In genomic region chr6:108805871-108806270, GRCm38 (mm10) we compare ENCODE assay signal across 19 mouse cellular contexts. TPM values are rescaled to one million over a fixed set of nuclear protein-coding genes. Genes with fewer than 3 reads are reported as not detected.
DNase-seq lines count a peak whose midpoint lies in the region; ATAC-seq and TF ChIP-seq lines count a peak whose summit lies in the region.
"Had no signal": no experiment of that assay in that cellular context is flagged by ENCODE, and none has a peak within 500 bp of the region (broad histone marks: within the 10 kb centered on the region; RNA-seq: fewer than 3 reads in every experiment).

No protein-coding gene starts in this region.

- no peaks in the 10 kb centered on the region for H3K27me3 ChIP-seq in forebrain, embryonic 14.5 days (replicated peaks; ENCODE audit: control insufficient read depth, insufficient read depth, low read length)
- no peaks in the 10 kb centered on the region for H3K27me3 ChIP-seq in forebrain, embryonic 10.5 days (ENCODE audit: poor library complexity, severe bottlenecking)
- no peaks in the 10 kb centered on the region for H3K27me3 ChIP-seq in intestine, embryonic 15.5 days (replicated peaks)
- no peaks in the 10 kb centered on the region for H3K27me3 ChIP-seq in intestine, postnatal 0 days (replicated peaks; ENCODE audit: control insufficient read depth, insufficient read depth, low read length)
- no peaks in the 10 kb centered on the region for H3K27me3 ChIP-seq in liver, adult 2 months (ENCODE audit: control insufficient read depth, insufficient read depth, low read length)
- H3K27me3 ChIP-seq in liver, embryonic 11.5 days (replicated peaks; ENCODE audit: control insufficient read depth, insufficient read depth, low read length), result no peaks in the 10 kb centered on the region
- H3K27me3 ChIP-seq in forebrain, embryonic 16.5 days (replicated peaks; ENCODE audit: control insufficient read depth, insufficient read depth, low read length), result no peaks in the 10 kb centered on the region
- H3K27me3 ChIP-seq: heart, embryonic 12.5 days; liver, embryonic 13.5 days; midbrain, embryonic 15.5 days had no signal

- no peak for ATAC-seq in forebrain, embryonic 14.5 days
- 0 out of 2 replicates have a peak, but pooled peaks have one; percentile 12 for ATAC-seq in intestine, embryonic 15.5 days
- ATAC-seq in intestine, postnatal 0 days, result no peak
- ATAC-seq in liver, embryonic 11.5 days (replicated peaks; ENCODE audit: low FRiP score), result no peak
- ATAC-seq in forebrain, embryonic 16.5 days, result no peak
- ATAC-seq: midbrain, embryonic 15.5 days had no signal

- no peak for TF ChIP-seq CTCF in intestine, postnatal 0 days (IDR thresholded peaks at IDR 0.05; ENCODE audit: low read depth)
- TF ChIP-seq CTCF in liver, adult 2 months (IDR thresholded peaks at IDR 0.05; ENCODE audit: low read depth, low read length), result no peak

- DNase-seq in forebrain, embryonic 14.5 days (ENCODE audit: low spot score), result no peak
- no peak for DNase-seq in forebrain, embryonic 10.5 days (ENCODE audit: extremely low spot score, low spot score)
- peak; percentile 69 for DNase-seq in liver, adult 2 months (ENCODE audit: extremely low read depth, low read depth, low spot score)
- no peak for DNase-seq in liver, embryonic 11.5 days (ENCODE audit: low spot score)
- DNase-seq: adrenal gland, adult 8-10 months; gastrocnemius, postnatal 14 days; kidney, adult 9 months; liver, embryonic 13.5 days; lung, postnatal 14 days; thymus, postnatal 4 days had no signal

- H3K27ac ChIP-seq in forebrain, embryonic 14.5 days (ENCODE audit: low read depth, low read length), result peak overlapping the region; percentile 31; the same call in 1 of the 2 replicates
- no peak overlapping the region for H3K27ac ChIP-seq in forebrain, embryonic 10.5 days
- H3K27ac ChIP-seq in intestine, embryonic 15.5 days, result no peak overlapping the region
- H3K27ac ChIP-seq in intestine, postnatal 0 days (ENCODE audit: low read depth, low read length), result no peak overlapping the region
- peak overlapping the region; percentile 64 for H3K27ac ChIP-seq in liver, adult 2 months (replicated peaks; ENCODE audit: insufficient read depth, low read depth, low read length)
- no peak overlapping the region for H3K27ac ChIP-seq in liver, embryonic 11.5 days (ENCODE audit: low read depth, low read length)
- H3K27ac ChIP-seq in forebrain, embryonic 16.5 days (ENCODE audit: low read length), result peak overlapping the region; percentile 55
- H3K27ac ChIP-seq: liver, embryonic 13.5 days; midbrain, embryonic 10.5 days; midbrain, embryonic 15.5 days had no signal

- H3K9me3 ChIP-seq in forebrain, embryonic 14.5 days (replicated peaks; ENCODE audit: control insufficient read depth, low read length), result no peaks in the 10 kb centered on the region
- H3K9me3 ChIP-seq in forebrain, embryonic 10.5 days, result no peaks in the 10 kb centered on the region
- no peaks in the 10 kb centered on the region for H3K9me3 ChIP-seq in intestine, embryonic 15.5 days
- H3K9me3 ChIP-seq in intestine, postnatal 0 days (ENCODE audit: control insufficient read depth), result no peaks in the 10 kb centered on the region
- H3K9me3 ChIP-seq in liver, embryonic 11.5 days (ENCODE audit: control insufficient read depth, low read length), result no peaks in the 10 kb centered on the region
- no peaks in the 10 kb centered on the region for H3K9me3 ChIP-seq in forebrain, embryonic 16.5 days (ENCODE audit: control insufficient read depth, low read length)
- H3K9me3 ChIP-seq: G1E; heart, embryonic 12.5 days; liver, embryonic 13.5 days; midbrain, embryonic 10.5 days; midbrain, embryonic 15.5 days had no signal

- H3K4me2 ChIP-seq in forebrain, embryonic 14.5 days (ENCODE audit: low read length), result no peak overlapping the region
- H3K4me2 ChIP-seq in intestine, embryonic 15.5 days (replicated peaks), result no peak overlapping the region
- H3K4me2 ChIP-seq in intestine, postnatal 0 days (replicated peaks; ENCODE audit: low read depth), result no peak overlapping the region
- no peak overlapping the region for H3K4me2 ChIP-seq in liver, embryonic 11.5 days
- H3K4me2 ChIP-seq in forebrain, embryonic 16.5 days (ENCODE audit: low read length), result no peak overlapping the region
- H3K4me2 ChIP-seq: heart, embryonic 12.5 days; liver, embryonic 13.5 days; lung, embryonic 14.5 days; midbrain, embryonic 15.5 days had no signal

- peaks cover 64% of the 10 kb centered on the region for H3K79me2 ChIP-seq in liver, adult 2 months (ENCODE audit: control insufficient read depth, insufficient read depth, low read length)

- WGBS in forebrain, embryonic 14.5 days, result 86% methylated on average over 7 of the region's 7 CpGs
- WGBS in forebrain, embryonic 10.5 days, result 84% methylated on average over 7 of the region's 7 CpGs
- WGBS in intestine, embryonic 15.5 days, result 69% methylated on average over 7 of the region's 7 CpGs
- WGBS in intestine, postnatal 0 days, result 67% methylated on average over 7 of the region's 7 CpGs
- 34% methylated on average over 7 of the region's 7 CpGs for WGBS in liver, adult 2 months
- WGBS in liver, embryonic 11.5 days, result 72% methylated on average over 7 of the region's 7 CpGs
- 87% methylated on average over 7 of the region's 7 CpGs for WGBS in forebrain, embryonic 16.5 days

- no peak overlapping the region for H3K9ac ChIP-seq in forebrain, embryonic 14.5 days (ENCODE audit: low read length)
- no peak overlapping the region for H3K9ac ChIP-seq in intestine, embryonic 15.5 days
- H3K9ac ChIP-seq in intestine, postnatal 0 days (ENCODE audit: low read depth, low read length), result no peak overlapping the region
- 0 out of 2 replicates have a peak overlapping the region, but pooled peaks have one; percentile 6 for H3K9ac ChIP-seq in liver, adult 2 months (ENCODE audit: low read depth, low read length)
- H3K9ac ChIP-seq in liver, embryonic 11.5 days (ENCODE audit: low read depth, low read length), result no peak overlapping the region
- H3K9ac ChIP-seq in forebrain, embryonic 16.5 days (replicated peaks; ENCODE audit: low read depth, low read length), result no peak overlapping the region
- H3K9ac ChIP-seq: heart, embryonic 12.5 days; liver, embryonic 13.5 days; lung, embryonic 14.5 days; midbrain, embryonic 15.5 days had no signal

- TF ChIP-seq POLR2A in liver, adult 2 months (IDR thresholded peaks at IDR 0.05; ENCODE audit: extremely low read depth, insufficient read depth, low read length), result no peak

- H3K36me3 ChIP-seq in forebrain, embryonic 14.5 days (ENCODE audit: control insufficient read depth, insufficient read depth, low read length), result no peaks in the 10 kb centered on the region
- no peaks in the 10 kb centered on the region for H3K36me3 ChIP-seq in forebrain, embryonic 10.5 days (replicated peaks)
- H3K36me3 ChIP-seq in intestine, embryonic 15.5 days, result no peaks in the 10 kb centered on the region
- no peaks in the 10 kb centered on the region for H3K36me3 ChIP-seq in intestine, postnatal 0 days (ENCODE audit: control insufficient read depth, insufficient read depth)
- no peaks in the 10 kb centered on the region for H3K36me3 ChIP-seq in liver, adult 2 months (ENCODE audit: control insufficient read depth, insufficient read depth, low read length)
- no peaks in the 10 kb centered on the region for H3K36me3 ChIP-seq in liver, embryonic 11.5 days (ENCODE audit: control insufficient read depth, insufficient read depth, low read length)
- no peaks in the 10 kb centered on the region for H3K36me3 ChIP-seq in forebrain, embryonic 16.5 days (ENCODE audit: control insufficient read depth, insufficient read depth)
- H3K36me3 ChIP-seq: heart, embryonic 12.5 days; liver, embryonic 13.5 days; midbrain, embryonic 10.5 days; midbrain, embryonic 15.5 days had no signal

- H3K4me1 ChIP-seq in forebrain, embryonic 14.5 days (ENCODE audit: control insufficient read depth, insufficient read depth, low read length), result peaks cover 7% of the 10 kb centered on the region
- H3K4me1 ChIP-seq in forebrain, embryonic 10.5 days, result no peaks in the 10 kb centered on the region; the same call in 1 of the 2 replicates
- H3K4me1 ChIP-seq in intestine, embryonic 15.5 days (replicated peaks), result peaks cover 12% of the 10 kb centered on the region; the same call in 1 of the 2 replicates
- no peaks in the 10 kb centered on the region for H3K4me1 ChIP-seq in intestine, postnatal 0 days (replicated peaks; ENCODE audit: control insufficient read depth, insufficient read depth, low read length)
- H3K4me1 ChIP-seq in liver, adult 2 months (ENCODE audit: control insufficient read depth, insufficient read depth, low read length), result peaks cover 35% of the 10 kb centered on the region
- H3K4me1 ChIP-seq in liver, embryonic 11.5 days (replicated peaks; ENCODE audit: control insufficient read depth, insufficient read depth, low read length), result no peaks in the 10 kb centered on the region
- peaks cover 14% of the 10 kb centered on the region for H3K4me1 ChIP-seq in forebrain, embryonic 16.5 days (replicated peaks; ENCODE audit: control insufficient read depth, insufficient read depth, low read length)
- H3K4me1 ChIP-seq: midbrain, embryonic 10.5 days had no signal

- H3K4me3 ChIP-seq in forebrain, embryonic 14.5 days (ENCODE audit: low read depth, low read length), result no peak overlapping the region
- H3K4me3 ChIP-seq in forebrain, embryonic 10.5 days, result no peak overlapping the region
- no peak overlapping the region for H3K4me3 ChIP-seq in intestine, embryonic 15.5 days (replicated peaks)
- H3K4me3 ChIP-seq in intestine, postnatal 0 days (ENCODE audit: low read depth, low read length), result no peak overlapping the region
- no peak overlapping the region for H3K4me3 ChIP-seq in liver, adult 2 months (ENCODE audit: insufficient read depth, low read depth, low read length)
- no peak overlapping the region for H3K4me3 ChIP-seq in liver, embryonic 11.5 days (ENCODE audit: low read depth, low read length)
- no peak overlapping the region for H3K4me3 ChIP-seq in forebrain, embryonic 16.5 days (replicated peaks; ENCODE audit: low read length)
- H3K4me3 ChIP-seq: erythroblast, embryonic 14.5 days; heart, embryonic 12.5 days; liver, embryonic 13.5 days; midbrain, embryonic 10.5 days; midbrain, embryonic 15.5 days had no signal

RNA-seq across cellular contexts. Expression of gene Edem1, which starts 22.6 kb away (rescaled TPM):
- polyA plus RNA-seq in forebrain, embryonic 14.5 days (2014; fragmentation: Nextera tagmentation; extraction: Ambion mirVana), result 7.5 and 11.4 TPM in 2 replicates
- 16.4 and 20.0 TPM in 2 replicates for polyA plus RNA-seq in forebrain, embryonic 10.5 days (2016; fragmentation: Nextera tagmentation; extraction: Ambion mirVana)
- polyA plus RNA-seq in intestine, embryonic 15.5 days (2015; fragmentation: Nextera tagmentation; extraction: Ambion mirVana), result 44.7 and 53.2 TPM in 2 replicates
- 40.4 and 41.3 TPM in 2 replicates for polyA plus RNA-seq in intestine, postnatal 0 days (2015; fragmentation: Nextera tagmentation; extraction: Ambion mirVana)
- total RNA-seq in liver, adult 2 months (2014; rRNA removed), result 102 and 109 TPM in 2 replicates
- 58.3 and 63.1 TPM in 2 replicates for polyA plus RNA-seq in liver, adult 2 months (2012; rRNA removed)
- 25.0 and 30.6 TPM in 2 replicates for polyA plus RNA-seq in liver, embryonic 11.5 days (2014; fragmentation: Nextera tagmentation; extraction: Ambion mirVana)
- polyA plus RNA-seq in forebrain, embryonic 16.5 days (2015; fragmentation: Nextera tagmentation; extraction: Ambion mirVana), result 6.8 and 7.3 TPM in 2 replicates

RNA-seq across cellular contexts. Expression of gene Arl8b, which starts 23.0 kb away (rescaled TPM):
- 93.8 and 103 TPM in 2 replicates for polyA plus RNA-seq in forebrain, embryonic 14.5 days (2014; fragmentation: Nextera tagmentation; extraction: Ambion mirVana)
- polyA plus RNA-seq in forebrain, embryonic 10.5 days (2016; fragmentation: Nextera tagmentation; extraction: Ambion mirVana), result 62.6 and 64.6 TPM in 2 replicates
- polyA plus RNA-seq in intestine, embryonic 15.5 days (2015; fragmentation: Nextera tagmentation; extraction: Ambion mirVana), result 84.5 and 98.8 TPM in 2 replicates
- polyA plus RNA-seq in intestine, postnatal 0 days (2015; fragmentation: Nextera tagmentation; extraction: Ambion mirVana), result 59.5 and 59.6 TPM in 2 replicates
- total RNA-seq in liver, adult 2 months (2014; rRNA removed), result 24.2 and 27.7 TPM in 2 replicates
- polyA plus RNA-seq in liver, adult 2 months (2012; rRNA removed), result 8.9 and 10.3 TPM in 2 replicates
- 64.1 and 81.5 TPM in 2 replicates for polyA plus RNA-seq in liver, embryonic 11.5 days (2014; fragmentation: Nextera tagmentation; extraction: Ambion mirVana)
- polyA plus RNA-seq in forebrain, embryonic 16.5 days (2015; fragmentation: Nextera tagmentation; extraction: Ambion mirVana), result 104 and 110 TPM in 2 replicates

Comparison
In these comparisons a context has a peak if more than half of its experiments do, and no peak if none do; other contexts are left out.
1. H3K27ac ChIP-seq: peak in forebrain, embryonic 14.5 days (single experiment), liver, adult 2 months (single experiment) and forebrain, embryonic 16.5 days (single experiment); none in forebrain, embryonic 10.5 days (single experiment), intestine, embryonic 15.5 days (single experiment), intestine, postnatal 0 days (single experiment) and liver, embryonic 11.5 days (single experiment).